Mouse (Mus musculus): ENCODE results near the gene Adcy1. TPM values are rescaled to one million over a fixed set of nuclear protein-coding genes. Genes with fewer than 3 reads are reported as not detected.

The Adcy1 gene
- total RNA-seq (2021): under 1 TPM; 0.48 to 0.59 TPM
- long read RNA-seq, experiment 1, full-length matches to known transcripts: 1 of 2 reads
- long read RNA-seq, experiment 1, partial matches to known transcripts: 0 of 2 reads
- long read RNA-seq, experiment 1, other reads (novel, unspliced or antisense): 1 of 2 reads
- long read RNA-seq, experiment 2, partial matches to known transcripts: 0 of 1 reads
- long read RNA-seq, experiment 2, other reads (novel, unspliced or antisense): 1 of 1 reads

DNA sequence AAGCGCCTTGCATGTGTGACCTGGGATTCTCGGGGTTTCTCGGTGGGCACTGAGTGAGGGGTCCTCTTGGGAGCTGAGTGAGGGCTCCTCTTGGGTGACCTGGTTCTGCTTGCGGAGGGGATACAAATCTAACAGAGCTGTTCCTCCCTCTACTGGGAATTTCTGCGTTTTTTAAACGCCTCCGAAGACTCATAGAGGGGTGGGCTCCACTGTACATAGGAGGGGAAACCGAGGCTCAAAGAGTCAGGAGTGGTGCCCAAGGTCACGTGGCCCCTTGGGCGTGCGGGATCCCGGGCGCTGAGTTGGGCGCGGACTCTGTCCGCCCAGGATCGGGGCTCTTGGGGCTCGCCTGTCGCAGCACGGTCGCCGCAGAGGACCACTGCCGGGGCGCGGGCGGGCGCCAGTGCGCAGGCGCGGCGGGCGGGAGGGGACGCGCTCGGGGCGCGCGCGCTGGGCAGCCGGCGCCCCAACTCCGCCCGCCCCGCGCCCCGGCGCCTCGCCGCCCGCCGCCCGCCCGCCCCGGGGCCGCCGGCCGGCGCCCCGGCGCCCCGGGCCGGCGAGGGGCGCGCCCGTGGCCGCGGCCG, at the start of gene Adcy1:
Adcy1 (plus strand) TSS at position 489 of the 584 bp plus-strand sequence.
- no peak for DNase-seq (ENCODE audit: low spot score)

GRCm38 (mm10) chr11:7016907-7017306, 46.4 kb upstream of the Adcy1 start:
- no peak for DNase-seq (ENCODE audit: low spot score)

DNA sequence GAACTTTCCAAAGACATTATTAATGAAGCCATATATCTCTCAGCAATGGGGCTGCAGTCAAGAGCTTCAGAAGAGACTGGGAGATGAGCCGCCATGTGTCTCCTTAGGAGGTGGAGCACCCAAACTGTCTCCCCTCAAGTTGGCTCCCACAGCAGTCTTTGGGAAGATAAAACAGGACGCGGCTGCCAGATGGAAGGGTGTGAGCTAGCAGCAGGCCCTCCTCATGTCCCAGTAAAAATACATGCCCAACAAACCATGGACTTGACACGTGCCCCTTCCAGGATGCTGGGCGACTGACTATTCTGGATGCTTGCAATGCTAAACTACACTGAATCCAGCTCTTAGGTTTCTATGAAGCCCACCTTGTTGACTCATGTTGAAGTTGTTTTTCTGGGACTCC, 45.2 kb upstream of the Adcy1 start:
- DNase-seq (ENCODE audit: low spot score): no peak

DNA sequence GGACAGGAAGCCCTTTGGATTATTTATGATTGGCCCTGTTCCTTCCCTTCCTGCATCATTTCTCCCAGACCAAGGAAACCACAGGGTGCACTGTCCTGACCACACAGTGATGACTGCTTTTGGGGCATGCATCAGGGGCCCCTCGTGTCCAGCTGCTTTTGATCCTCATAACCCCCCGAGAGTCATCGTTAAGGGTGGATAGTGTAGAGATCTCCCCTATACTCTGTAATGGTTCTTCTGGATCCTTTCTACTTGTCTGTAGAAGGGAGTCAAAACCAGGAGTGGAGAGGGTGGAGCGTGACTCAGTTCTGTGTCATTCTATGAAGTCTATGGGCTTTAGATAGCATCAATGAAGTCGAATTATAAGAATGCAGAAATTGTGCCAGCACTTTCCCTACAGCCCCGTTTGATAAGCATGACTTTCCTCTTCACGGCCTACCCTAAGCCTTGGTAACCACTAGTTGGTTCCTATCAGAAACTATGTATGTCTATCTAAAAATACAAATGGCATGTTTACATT, 44.2 kb upstream of the Adcy1 start:
- no peak for DNase-seq (ENCODE audit: low spot score)

DNA sequence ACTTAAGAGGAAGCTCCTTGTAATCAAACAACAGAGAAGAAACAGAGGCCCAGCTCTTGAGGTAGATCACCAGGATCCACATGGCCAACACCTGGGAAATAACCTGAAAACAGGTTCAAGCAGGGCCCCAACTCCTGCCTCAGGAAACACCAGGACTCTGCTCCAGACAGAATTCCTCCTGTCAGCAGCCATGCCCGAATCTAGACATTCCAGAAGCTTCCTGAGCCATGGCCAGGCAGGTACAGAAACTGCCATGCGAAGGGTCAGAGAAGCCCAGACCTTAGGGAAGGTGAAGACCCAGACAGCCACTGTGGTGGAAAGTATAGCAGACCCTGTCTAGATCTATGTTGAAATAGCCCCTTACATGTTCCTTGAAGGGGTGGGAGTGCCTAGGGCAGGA, 30.2 kb upstream of the Adcy1 start:
- no peak for DNase-seq (ENCODE audit: low spot score)

GRCm38 (mm10) chr11:7039722-7040121, 23.6 kb upstream of the Adcy1 start:
- no peak for DNase-seq (ENCODE audit: low spot score)

DNA sequence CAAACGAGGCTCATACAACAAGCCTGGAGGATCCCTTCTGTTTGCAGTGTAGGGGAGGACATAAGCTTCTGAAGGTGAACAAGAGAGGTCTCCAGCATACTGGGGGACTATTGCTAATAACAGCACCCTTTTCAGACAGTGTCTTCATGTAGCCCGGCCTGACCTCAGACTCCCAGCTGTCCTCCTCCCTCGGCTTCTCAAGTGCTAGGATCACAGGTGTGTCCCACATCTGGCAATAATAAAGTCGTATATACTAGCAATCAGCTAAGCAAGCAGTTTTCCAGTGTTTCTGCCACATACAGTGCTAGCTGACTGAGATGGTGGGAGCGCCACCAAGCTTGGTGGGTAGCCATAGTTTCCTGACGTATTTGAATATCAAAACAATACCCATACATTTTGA, 22.5 kb upstream of the Adcy1 start:
- no peak for DNase-seq (ENCODE audit: low spot score)

- no peak for DNase-seq (ENCODE audit: low spot score)
Observed at GRCm38 (mm10) chr11:7047176-7047575, 16.1 kb upstream of the Adcy1 start.

DNA sequence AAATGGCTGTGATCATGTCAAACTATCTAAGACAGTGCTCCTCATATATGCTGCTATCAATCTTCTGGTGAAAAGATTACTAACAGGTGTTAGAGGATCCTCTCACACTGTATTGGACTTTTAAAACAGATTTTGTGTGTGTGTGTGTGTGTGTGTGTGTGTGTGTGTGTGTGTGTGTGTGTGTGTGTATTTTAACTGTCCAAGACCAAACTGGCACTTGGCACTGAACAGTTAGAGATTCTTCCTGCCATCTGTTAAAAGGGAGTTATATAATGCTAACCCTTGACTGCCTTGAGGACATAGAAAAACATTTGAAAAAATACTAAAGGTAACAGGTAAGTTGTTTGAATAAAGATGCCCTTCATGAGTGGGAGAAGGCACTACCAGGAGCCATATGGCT, 15.7 kb upstream of the Adcy1 start:
- DNase-seq (ENCODE audit: low spot score): no peak

- no peak for DNase-seq (ENCODE audit: low spot score)
Observed at GRCm38 (mm10) chr11:7053710-7054109, 9.6 kb upstream of the Adcy1 start.

DNA sequence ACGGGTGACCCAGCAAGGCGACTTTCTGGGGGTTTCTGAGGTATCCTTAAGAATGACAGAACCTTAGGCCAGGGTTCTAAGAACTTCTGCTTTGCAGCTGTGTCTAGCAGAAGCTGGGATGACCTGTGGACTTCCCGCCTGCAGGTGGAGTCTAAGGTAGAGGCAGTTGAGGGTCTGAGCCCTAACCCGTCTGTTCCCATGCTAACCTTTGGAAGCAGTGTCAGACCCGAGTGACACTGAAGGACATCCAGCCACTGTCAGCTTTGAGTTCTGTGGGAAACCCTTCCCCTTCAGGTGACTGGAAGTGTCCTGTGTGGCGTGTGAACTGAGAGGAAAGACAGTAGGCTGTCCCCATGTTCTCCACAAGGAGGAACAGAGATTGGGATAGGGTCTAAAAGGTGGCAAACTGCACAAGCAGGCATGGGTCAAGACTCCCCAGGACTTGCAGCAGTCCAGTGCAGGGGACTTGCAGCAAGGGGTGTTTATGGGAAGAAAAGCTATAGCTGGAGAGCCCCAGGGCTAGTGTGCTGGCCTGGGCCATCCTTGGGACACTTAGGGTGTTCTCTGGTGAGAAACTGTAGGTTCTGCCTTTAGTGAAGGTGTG, 8.5 kb upstream of the Adcy1 start:
- DNase-seq (ENCODE audit: low spot score): no peak

DNA sequence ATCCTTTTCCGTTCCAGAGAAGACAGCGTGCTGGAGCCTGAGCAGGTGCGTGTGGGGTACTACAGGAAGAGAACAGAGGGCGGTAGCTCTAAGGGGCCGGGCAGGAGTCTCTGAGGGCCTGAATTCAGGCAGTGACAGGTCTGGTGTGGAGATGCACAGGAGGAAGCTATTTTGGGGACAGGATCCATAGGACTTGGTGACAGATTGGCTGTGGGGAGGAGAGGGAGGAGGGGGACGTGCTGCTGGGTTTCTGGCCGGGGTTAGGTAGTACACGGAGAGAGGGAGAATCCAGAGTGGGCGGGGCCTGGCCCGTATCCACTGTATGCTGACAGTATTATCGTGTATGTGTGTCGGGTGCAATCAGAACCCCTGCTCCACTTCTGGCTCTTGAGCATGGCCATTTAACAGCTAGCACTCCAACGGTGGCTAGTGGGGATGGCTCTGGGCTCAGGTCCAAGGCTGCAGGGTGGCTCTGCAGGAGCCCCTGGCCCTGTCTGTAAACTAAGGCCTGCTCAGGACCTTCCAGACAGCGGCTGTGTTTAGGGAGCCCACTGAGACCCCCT, 7.8 kb upstream of the Adcy1 start:
- peak; percentile 9 for DNase-seq (ENCODE audit: low spot score)

DNA sequence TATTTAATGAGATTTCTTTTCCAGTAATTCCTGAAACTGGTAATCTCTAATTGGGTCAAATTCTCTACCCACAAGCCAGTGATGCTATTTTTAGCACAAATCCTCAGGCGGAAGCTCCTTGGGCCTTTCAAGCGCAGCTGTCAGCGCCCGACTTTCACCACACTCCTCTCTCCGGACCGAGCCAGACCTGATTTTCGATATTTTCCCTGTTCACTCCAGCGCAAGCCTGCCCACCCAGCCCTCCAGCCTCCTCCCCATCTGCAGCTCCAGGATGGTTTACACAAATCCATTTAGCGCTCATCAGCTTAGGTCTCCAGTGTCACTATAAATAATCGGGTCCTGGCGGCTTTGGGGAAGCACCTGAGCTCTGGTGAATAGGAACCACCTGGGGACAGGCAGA, 7.2 kb upstream of the Adcy1 start:
- peak; percentile 14 for DNase-seq (ENCODE audit: low spot score)

DNA sequence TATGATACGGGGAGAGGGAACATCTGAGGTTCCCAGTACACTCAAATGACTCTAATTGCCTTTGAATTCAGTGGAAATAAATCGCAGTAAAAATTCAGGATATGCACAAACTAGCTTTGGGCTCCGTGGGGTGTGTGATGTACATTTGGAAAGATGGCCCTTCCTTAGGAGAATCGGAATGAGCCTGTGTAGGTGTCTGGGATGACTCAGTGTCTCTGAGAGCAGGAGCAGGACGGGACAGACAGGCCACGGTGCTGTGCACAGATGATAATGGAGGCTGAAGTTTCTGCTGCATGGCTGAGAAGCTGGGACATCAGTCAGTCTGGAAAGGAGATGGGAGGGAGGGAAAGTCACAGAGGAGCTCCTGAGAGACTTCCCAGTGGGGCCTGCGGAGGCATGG, 5.5 kb upstream of the Adcy1 start:
- DNase-seq (ENCODE audit: low spot score): no peak

- no peak for DNase-seq (ENCODE audit: low spot score)
Observed at GRCm38 (mm10) chr11:7061961-7062360, 1.3 kb upstream of the Adcy1 start.

- no peak for DNase-seq (ENCODE audit: low spot score)
Observed at GRCm38 (mm10) chr11:7062566-7062965, 723 bp upstream of the Adcy1 start.

DNA sequence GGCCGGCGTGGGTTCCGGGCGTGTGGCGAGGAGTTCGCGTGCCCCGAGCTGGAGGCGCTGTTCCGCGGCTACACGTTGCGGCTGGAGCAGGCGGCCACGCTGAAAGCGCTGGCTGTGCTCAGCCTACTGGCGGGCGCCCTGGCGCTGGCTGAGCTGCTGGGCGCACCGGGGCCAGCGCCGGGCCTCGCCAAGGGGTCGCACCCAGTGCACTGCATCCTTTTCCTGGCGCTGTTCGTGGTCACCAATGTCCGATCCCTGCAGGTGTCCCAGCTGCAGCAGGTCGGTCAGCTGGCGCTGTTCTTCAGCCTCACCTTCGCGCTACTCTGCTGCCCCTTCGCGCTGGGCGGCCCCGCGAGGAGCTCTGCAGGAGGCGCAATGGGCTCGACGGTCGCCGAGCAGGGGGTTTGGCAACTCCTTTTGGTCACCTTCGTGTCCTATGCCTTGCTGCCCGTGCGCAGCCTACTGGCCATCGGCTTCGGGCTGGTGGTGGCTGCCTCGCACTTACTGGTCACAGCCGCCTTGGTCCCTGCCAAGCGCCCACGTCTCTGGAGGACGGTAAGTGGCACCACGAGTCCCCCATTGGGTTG, 485 bp downstream of the Adcy1 start:
- no peak for DNase-seq (ENCODE audit: low spot score)

GRCm38 (mm10) chr11:7064484-7065185, 1.3 kb downstream of the Adcy1 start:
- no peak for DNase-seq (ENCODE audit: low spot score)

DNA sequence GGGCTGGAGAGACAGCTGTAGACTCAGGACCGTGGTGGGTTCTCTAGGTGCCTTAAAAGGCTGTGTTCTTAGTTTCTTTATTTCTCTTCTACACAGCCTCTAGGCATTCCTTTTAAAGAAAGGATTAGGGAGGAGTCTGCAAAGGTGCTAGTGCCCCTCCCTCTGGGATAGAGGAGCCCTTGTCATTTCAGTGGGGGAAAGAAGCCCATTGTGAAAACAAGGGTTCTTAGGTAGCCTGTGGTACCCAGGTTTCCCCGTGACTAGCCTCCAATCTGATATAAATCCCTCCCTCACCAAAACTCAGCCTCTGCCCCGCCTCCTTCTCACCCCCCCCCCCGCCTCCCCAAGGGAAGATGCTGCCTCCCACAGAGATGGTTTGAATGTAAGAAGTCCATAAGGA, 2.1 kb downstream of the Adcy1 start:
- no peak for DNase-seq (ENCODE audit: low spot score)

GRCm38 (mm10) chr11:7065876-7066275, 2.6 kb downstream of the Adcy1 start:
- no peak for DNase-seq (ENCODE audit: low spot score)

GRCm38 (mm10) chr11:7067263-7067662, 4.0 kb downstream of the Adcy1 start:
- DNase-seq (ENCODE audit: low spot score): no peak

All from gastrocnemius, adult 18-20 months (tissue).